ENCODE assay signal across 8 mouse cellular contexts in the genomic region with DNA sequence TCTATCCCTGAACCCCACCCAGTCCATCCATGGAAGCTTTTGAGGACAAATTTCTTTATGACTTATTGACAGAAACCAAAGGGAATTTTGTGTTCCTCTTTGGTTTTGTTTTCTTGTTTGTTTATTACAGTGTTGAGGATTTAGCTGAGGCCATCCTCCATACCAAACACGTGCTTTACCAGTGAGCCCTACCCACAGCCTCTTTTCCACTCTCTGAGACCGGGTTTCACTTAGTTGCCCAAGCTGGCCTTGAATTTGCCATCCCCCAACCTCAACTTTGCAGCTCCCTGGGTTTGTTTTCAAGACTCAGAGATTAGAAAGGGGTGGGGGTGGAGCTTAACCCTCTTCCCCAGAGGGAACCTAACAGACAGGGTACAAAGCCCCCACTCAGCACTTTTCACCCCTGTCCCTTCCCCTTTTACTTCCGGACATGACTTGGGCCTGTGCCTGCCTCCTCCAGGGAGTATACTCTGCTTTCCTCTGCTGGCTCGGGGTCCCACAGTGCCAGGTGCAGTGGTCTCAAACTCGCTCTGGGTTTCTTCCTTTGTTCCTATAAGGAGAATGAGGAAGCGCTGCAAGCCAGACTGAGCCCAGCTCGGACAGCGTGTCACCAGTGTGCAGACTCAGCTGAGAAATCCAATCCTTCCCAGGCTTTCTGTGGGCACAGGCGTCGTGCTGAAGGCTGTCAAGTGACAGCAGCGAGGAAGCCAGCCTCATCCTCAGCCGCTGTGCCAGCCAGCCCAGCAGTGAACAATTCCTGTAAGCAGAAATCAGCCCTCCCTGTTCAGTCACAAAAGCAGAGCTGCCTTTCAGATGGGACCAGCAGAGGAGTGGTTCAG.
DNase-seq lines count a peak whose midpoint lies in the region; ATAC-seq lines count a peak whose summit lies in the region.

No protein-coding gene starts in this region.

- H3K4me1 ChIP-seq in forebrain, embryonic 12.5 days = peaks cover 38% of the 10 kb centered on the region
- peaks cover 41% of the 10 kb centered on the region for H3K4me1 ChIP-seq in hindbrain, embryonic 14.5 days (replicated peaks; ENCODE audit: control insufficient read depth, insufficient read depth, low read length)
- H3K4me1 ChIP-seq in midbrain, embryonic 11.5 days (ENCODE audit: control insufficient read depth, insufficient read depth, low read length) = peaks cover 16% of the 10 kb centered on the region

- H3K4me3 ChIP-seq in forebrain, embryonic 12.5 days (replicated peaks) = no peak overlapping the region
- H3K4me3 ChIP-seq in hindbrain, embryonic 14.5 days (replicated peaks; ENCODE audit: low read length) = no peak overlapping the region
- H3K4me3 ChIP-seq in midbrain, embryonic 11.5 days (ENCODE audit: low read depth, low read length) = no peak overlapping the region

- peak overlapping the region; percentile 17; the same call in 1 of the 2 replicates for H3K9ac ChIP-seq in forebrain, embryonic 12.5 days
- peak overlapping the region; percentile 51 for H3K9ac ChIP-seq in hindbrain, embryonic 14.5 days
- H3K9ac ChIP-seq in midbrain, embryonic 11.5 days (ENCODE audit: low read length) = peak overlapping the region; percentile 50

- ATAC-seq in forebrain, embryonic 12.5 days (ENCODE audit: low FRiP score) = peak; percentile 53
- peak; percentile 44 for ATAC-seq in hindbrain, embryonic 14.5 days (ENCODE audit: low FRiP score)
- peak; percentile 51; the same call in 1 of the 2 replicates for ATAC-seq in midbrain, embryonic 11.5 days (ENCODE audit: low FRiP score)

- H3K36me3 ChIP-seq in forebrain, embryonic 12.5 days (replicated peaks) = no peaks in the 10 kb centered on the region
- H3K36me3 ChIP-seq in hindbrain, embryonic 14.5 days (replicated peaks; ENCODE audit: control insufficient read depth, insufficient read depth) = no peaks in the 10 kb centered on the region
- H3K36me3 ChIP-seq in midbrain, embryonic 11.5 days (ENCODE audit: control insufficient read depth, insufficient read depth, low read length) = no peaks in the 10 kb centered on the region

- no peaks in the 10 kb centered on the region for H3K9me3 ChIP-seq in forebrain, embryonic 12.5 days
- H3K9me3 ChIP-seq in hindbrain, embryonic 14.5 days (ENCODE audit: control insufficient read depth, low read length) = no peaks in the 10 kb centered on the region
- no peaks in the 10 kb centered on the region for H3K9me3 ChIP-seq in midbrain, embryonic 11.5 days (ENCODE audit: control insufficient read depth, low read length)

- H3K27me3 ChIP-seq in forebrain, embryonic 12.5 days = peaks cover 6% of the 10 kb centered on the region; the same call in 1 of the 2 replicates
- H3K27me3 ChIP-seq in hindbrain, embryonic 14.5 days (ENCODE audit: control insufficient read depth, insufficient read depth, low read length) = no peaks in the 10 kb centered on the region
- no peaks in the 10 kb centered on the region for H3K27me3 ChIP-seq in midbrain, embryonic 11.5 days (ENCODE audit: control insufficient read depth, insufficient read depth, low read length)

- peak; percentile 32 to 41 for DNase-seq in spleen, adult 18-20 months
- DNase-seq in spleen, postnatal 4 days (ENCODE audit: low spot score in 2 of 2) = no peak
- DNase-seq in hindbrain, embryonic 14.5 days (ENCODE audit: low spot score) = peak; percentile 50
- peak; percentile 88 for DNase-seq in midbrain, embryonic 11.5 days (ENCODE audit: low spot score, missing footprints)
- peak; percentile 54 for DNase-seq in thymus, postnatal 14 days
- no peak for DNase-seq in urinary bladder, postnatal 14 days (ENCODE audit: low spot score)
- DNase-seq in cerebellum, postnatal 14 days = no peak

- peak overlapping the region; percentile 6; the same call in 1 of the 2 replicates for H3K27ac ChIP-seq in forebrain, embryonic 12.5 days
- peak overlapping the region; percentile 82 for H3K27ac ChIP-seq in hindbrain, embryonic 14.5 days
- H3K27ac ChIP-seq in midbrain, embryonic 11.5 days (ENCODE audit: low read depth, low read length) = no peak overlapping the region

- peak overlapping the region; percentile 17; the same call in 1 of the 2 replicates for H3K4me2 ChIP-seq in forebrain, embryonic 12.5 days
- H3K4me2 ChIP-seq in hindbrain, embryonic 14.5 days (replicated peaks) = no peak overlapping the region; the same call in 1 of the 2 replicates
- no peak overlapping the region for H3K4me2 ChIP-seq in midbrain, embryonic 11.5 days

- 19% methylated on average over 12 of the region's 12 CpGs for WGBS in forebrain, embryonic 12.5 days
- WGBS in hindbrain, embryonic 14.5 days = 15% methylated on average over 12 of the region's 12 CpGs
- WGBS in midbrain, embryonic 11.5 days = 22% methylated on average over 12 of the region's 12 CpGs

Comparison
In these comparisons a context has a peak if more than half of its experiments do, and no peak if none do; other contexts are left out.
1. DNase-seq: peak in spleen, adult 18-20 months (2 of 2), hindbrain, embryonic 14.5 days (single experiment), midbrain, embryonic 11.5 days (single experiment) and thymus, postnatal 14 days (single experiment); none in spleen, postnatal 4 days (0 of 2), urinary bladder, postnatal 14 days (single experiment) and cerebellum, postnatal 14 days (0 of 2).
2. Peak in every context shown above with its lines, with median percentiles within 50 percentile points of each other: ATAC-seq and H3K9ac ChIP-seq.